Mouse (Mus musculus): ENCODE data around the gene Erc2. TPM values are rescaled to one million over a fixed set of nuclear protein-coding genes. Genes with fewer than 3 reads are reported as not detected.

Erc2 gene
- polyA plus RNA-seq, 1 experiment: 0.10 TPM

DNA sequence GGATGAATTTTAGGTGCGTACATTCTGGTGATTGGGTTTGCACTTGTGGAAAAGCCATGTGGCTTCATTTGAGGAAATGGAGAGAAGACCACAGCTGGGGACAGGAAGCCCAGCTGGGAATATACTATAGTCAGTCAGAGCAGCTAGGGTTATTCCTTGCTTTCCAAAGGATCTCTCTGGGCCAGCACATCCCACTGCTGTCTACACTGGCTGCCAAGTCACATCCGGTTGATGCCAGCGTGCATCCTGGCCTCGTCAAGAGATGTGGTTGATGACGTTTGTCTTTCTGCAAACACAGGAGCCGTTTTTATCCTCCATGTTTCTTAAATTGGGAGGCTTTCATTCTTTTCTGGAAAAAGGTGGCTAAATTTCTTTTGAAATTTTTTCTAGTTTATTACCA is 603.3 kb downstream of the Erc2 start:
- no peaks in the 10 kb centered on the region for H3K4me1 ChIP-seq

GRCm38 (mm10) chr14:28230563-28230962 is 608.3 kb downstream of the Erc2 start:
- H3K9me3 ChIP-seq: peaks cover under 1% of the 10 kb centered on the region; the same call in 1 of the 2 replicates
- no peaks in the 10 kb centered on the region for H3K36me3 ChIP-seq (replicated peaks; ENCODE audit: low read length)
- no peak overlapping the region for H3K4me3 ChIP-seq (replicated peaks)
- H3K27me3 ChIP-seq (replicated peaks): no peaks in the 10 kb centered on the region
- no peaks in the 10 kb centered on the region for H3K4me1 ChIP-seq
- no peak for TF ChIP-seq GATA1 (IDR thresholded peaks at IDR 0.05; ENCODE audit: borderline replicate concordance, low read length)
- no peak for TF ChIP-seq FLI1 (IDR thresholded peaks at IDR 0.05; ENCODE audit: low read length)

More for the DNA sequence above, 603.3 kb downstream of the Erc2 start:
- H3K9me3 ChIP-seq: peaks cover 16% of the 10 kb centered on the region; the same call in 1 of the 2 replicates
- no peak overlapping the region for H3K4me3 ChIP-seq (replicated peaks)
- no peak for TF ChIP-seq GATA1 (IDR thresholded peaks at IDR 0.05; ENCODE audit: borderline replicate concordance, low read length)
- TF ChIP-seq FLI1 (IDR thresholded peaks at IDR 0.05; ENCODE audit: low read length): no peak
- H3K36me3 ChIP-seq (replicated peaks; ENCODE audit: low read length): no peaks in the 10 kb centered on the region
- no peaks in the 10 kb centered on the region for H3K27me3 ChIP-seq (replicated peaks)

GRCm38 (mm10) chr14:28231241-28231640 is 609.0 kb downstream of the Erc2 start:
- H3K9me3 ChIP-seq: no peaks in the 10 kb centered on the region
- H3K36me3 ChIP-seq (replicated peaks; ENCODE audit: low read length): no peaks in the 10 kb centered on the region
- no peak for TF ChIP-seq GATA1 (IDR thresholded peaks at IDR 0.05; ENCODE audit: borderline replicate concordance, low read length)
- no peak for TF ChIP-seq FLI1 (IDR thresholded peaks at IDR 0.05; ENCODE audit: low read length)
- H3K4me1 ChIP-seq: no peaks in the 10 kb centered on the region
- no peak overlapping the region for H3K4me3 ChIP-seq (replicated peaks)
- no peaks in the 10 kb centered on the region for H3K27me3 ChIP-seq (replicated peaks)

- Histone ChIP-seq H3K9me3 (peaks cover 4% of the 10 kb centered on the region; the same call in 1 of the 2 replicates), H3K36me3 (replicated peaks; ENCODE audit: low read length) (no peaks in the 10 kb centered on the region), H3K4me3 (replicated peaks) (no peak overlapping the region), H3K27me3 (replicated peaks) (no peaks in the 10 kb centered on the region), H3K4me1 (no peaks in the 10 kb centered on the region)
- no peak for TF ChIP-seq FLI1 (IDR thresholded peaks at IDR 0.05; ENCODE audit: low read length)
- no peak for TF ChIP-seq GATA1 (IDR thresholded peaks at IDR 0.05; ENCODE audit: borderline replicate concordance, low read length)
Observed at GRCm38 (mm10) chr14:28238336-28239048, 616.3 kb downstream of the Erc2 start.

GRCm38 (mm10) chr14:28240111-28240510 is 617.9 kb downstream of the Erc2 start:
- H3K27me3 ChIP-seq (replicated peaks): no peaks in the 10 kb centered on the region
- peaks cover 4% of the 10 kb centered on the region; the same call in 1 of the 2 replicates for H3K9me3 ChIP-seq
- H3K4me3 ChIP-seq (replicated peaks): no peak overlapping the region

GRCm38 (mm10) chr14:28242743-28243142 is 620.5 kb downstream of the Erc2 start:
- no peak for TF ChIP-seq GATA1 (IDR thresholded peaks at IDR 0.05; ENCODE audit: borderline replicate concordance, low read length)
- no peak for TF ChIP-seq FLI1 (IDR thresholded peaks at IDR 0.05; ENCODE audit: low read length)
- Histone ChIP-seq H3K4me1 (no peaks in the 10 kb centered on the region), H3K36me3 (replicated peaks; ENCODE audit: low read length) (no peaks in the 10 kb centered on the region), H3K4me3 (replicated peaks) (no peak overlapping the region), H3K9me3 (peaks cover 4% of the 10 kb centered on the region; the same call in 1 of the 2 replicates), H3K27me3 (replicated peaks) (no peaks in the 10 kb centered on the region)

More at GRCm38 (mm10) chr14:28240111-28240510, 617.9 kb downstream of the Erc2 start:
- no peaks in the 10 kb centered on the region for H3K4me1 ChIP-seq
- TF ChIP-seq GATA1 (IDR thresholded peaks at IDR 0.05; ENCODE audit: borderline replicate concordance, low read length): no peak
- no peak for TF ChIP-seq FLI1 (IDR thresholded peaks at IDR 0.05; ENCODE audit: low read length)
- H3K36me3 ChIP-seq (replicated peaks; ENCODE audit: low read length): no peaks in the 10 kb centered on the region

GRCm38 (mm10) chr14:28243474-28243873 is 621.2 kb downstream of the Erc2 start:
- H3K4me3 ChIP-seq (replicated peaks): no peak overlapping the region
- H3K9me3 ChIP-seq: peaks cover 2% of the 10 kb centered on the region; the same call in 1 of the 2 replicates
- no peak for TF ChIP-seq FLI1 (IDR thresholded peaks at IDR 0.05; ENCODE audit: low read length)
- no peak for TF ChIP-seq GATA1 (IDR thresholded peaks at IDR 0.05; ENCODE audit: borderline replicate concordance, low read length)
- H3K27me3 ChIP-seq (replicated peaks): no peaks in the 10 kb centered on the region
- no peaks in the 10 kb centered on the region for H3K4me1 ChIP-seq
- no peaks in the 10 kb centered on the region for H3K36me3 ChIP-seq (replicated peaks; ENCODE audit: low read length)

- H3K4me3 ChIP-seq (replicated peaks): no peak overlapping the region
- TF ChIP-seq FLI1 (IDR thresholded peaks at IDR 0.05; ENCODE audit: low read length) (no peak), GATA1 (IDR thresholded peaks at IDR 0.05; ENCODE audit: borderline replicate concordance, low read length) (no peak)
- H3K9me3 ChIP-seq: peaks cover 4% of the 10 kb centered on the region; the same call in 1 of the 2 replicates
- H3K27me3 ChIP-seq (replicated peaks): no peaks in the 10 kb centered on the region
- no peaks in the 10 kb centered on the region for H3K4me1 ChIP-seq
- no peaks in the 10 kb centered on the region for H3K36me3 ChIP-seq (replicated peaks; ENCODE audit: low read length)
Observed at GRCm38 (mm10) chr14:28262706-28263105, 640.5 kb downstream of the Erc2 start.

GRCm38 (mm10) chr14:28267367-28267766 is 645.1 kb downstream of the Erc2 start:
- peaks cover 9% of the 10 kb centered on the region for H3K9me3 ChIP-seq

DNA sequence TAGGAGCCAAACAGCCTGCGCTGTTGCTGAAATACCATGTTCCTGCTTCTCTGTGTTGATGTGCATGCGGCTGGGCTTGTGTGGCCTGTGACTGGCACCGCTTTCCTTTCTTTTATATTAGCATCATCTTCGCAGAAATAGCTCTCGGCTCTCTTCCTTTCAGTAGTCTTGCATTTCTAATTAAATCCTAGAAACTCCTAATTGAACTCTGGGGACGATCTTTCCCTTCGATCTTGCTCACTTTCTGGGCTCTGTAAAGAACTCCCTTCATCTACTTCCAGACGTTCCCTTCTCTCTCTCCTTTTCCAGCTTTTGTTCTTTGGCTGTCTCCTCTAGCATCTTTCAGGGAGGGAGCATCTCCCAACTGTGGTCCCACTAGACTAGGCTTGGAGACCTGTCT is 649.6 kb downstream of the Erc2 start:
- H3K36me3 ChIP-seq (replicated peaks; ENCODE audit: low read length): no peaks in the 10 kb centered on the region
- H3K4me3 ChIP-seq (replicated peaks): no peak overlapping the region
- H3K4me1 ChIP-seq: no peaks in the 10 kb centered on the region
- peaks cover 18% of the 10 kb centered on the region for H3K9me3 ChIP-seq
- no peaks in the 10 kb centered on the region for H3K27me3 ChIP-seq (replicated peaks)
- TF ChIP-seq FLI1 (IDR thresholded peaks at IDR 0.05; ENCODE audit: low read length): no peak
- TF ChIP-seq GATA1 (IDR thresholded peaks at IDR 0.05; ENCODE audit: borderline replicate concordance, low read length): no peak

More at GRCm38 (mm10) chr14:28267367-28267766, 645.1 kb downstream of the Erc2 start:
- Histone ChIP-seq H3K27me3 (replicated peaks) (no peaks in the 10 kb centered on the region), H3K4me3 (replicated peaks) (no peak overlapping the region), H3K4me1 (no peaks in the 10 kb centered on the region), H3K36me3 (replicated peaks; ENCODE audit: low read length) (no peaks in the 10 kb centered on the region)
- TF ChIP-seq FLI1 (IDR thresholded peaks at IDR 0.05; ENCODE audit: low read length) (no peak), GATA1 (IDR thresholded peaks at IDR 0.05; ENCODE audit: borderline replicate concordance, low read length) (no peak)
